Mouse (Mus musculus) central nervous system, embryonic 18 days (tissue): ENCODE data around the gene Hbb-bt. TPM values are rescaled to one million over a fixed set of nuclear protein-coding genes. Genes with fewer than 3 reads are reported as not detected.

Experiments
- polyA plus RNA-seq: library from polyadenylated mRNA; depleted of rRNA; stranded (reverse); fragments of >200 nt; gene quantifications from 2 replicates; pipeline ENCODE4 v1.2.3, GENCODE M21; 2012; rRNA removed

Gene Hbb-bt
- 211 and 248 TPM in 2 replicates for polyA plus RNA-seq

GRCm38 (mm10) chr7:103813766-103814165 is at the start of gene Hbb-bt:
Gene Hbb-bt (minus strand): TSS chr7:103813996.

GRCm38 (mm10) chr7:103853090-103853489 is 39.3 kb upstream of the Hbb-bt start, which contains the start of gene Hbb-y:
Gene Hbb-y (minus strand): TSS chr7:103853216.

GRCm38 (mm10) chr7:103843034-103843433 is 29.2 kb upstream of the Hbb-bt start, which contains the start of gene Hbb-bh1:
Gene Hbb-bh1 (minus strand): TSS chr7:103843164.

GRCm38 (mm10) chr7:103840268-103840667 is 26.5 kb upstream of the Hbb-bt start, which contains the start of gene Hbb-bh2:
Gene Hbb-bh2 (minus strand): TSS chr7:103840520.

GRCm38 (mm10) chr7:103827808-103828207 is 14.0 kb upstream of the Hbb-bt start, which contains the start of gene Hbb-bs:
Gene Hbb-bs (minus strand): TSS chr7:103828096.

GRCm38 (mm10) chr7:103791721-103792120 is 22.1 kb downstream of the Hbb-bt start, which contains the start of gene Olfr67:
Gene Olfr67 (minus strand): TSS chr7:103791821.

GRCm38 (mm10) chr7:103779598-103779997 is 34.2 kb downstream of the Hbb-bt start, which contains the start of gene Olfr68:
Gene Olfr68 (minus strand): TSS chr7:103779698.

GRCm38 (mm10) chr7:103771494-103771893 is 42.3 kb downstream of the Hbb-bt start, which contains the start of gene Olfr69:
Gene Olfr69 (minus strand): TSS chr7:103771594.

Other genes with a start within 250 kb of the Hbb-bt start
- gene Olfr616, start 244.9 kb downstream of the Hbb-bt start, polyA plus RNA-seq = not detected in 2 replicates
- gene Olfr617, start 240.9 kb downstream of the Hbb-bt start, polyA plus RNA-seq = not detected in 2 replicates
- gene Olfr618, start 223.9 kb downstream of the Hbb-bt start, polyA plus RNA-seq = not detected in 2 replicates
- not detected in 2 replicates for gene Olfr619, start 213.4 kb downstream of the Hbb-bt start, polyA plus RNA-seq
- gene Olfr620, start 201.5 kb downstream of the Hbb-bt start, polyA plus RNA-seq = not detected in 2 replicates
- not detected in 2 replicates for gene Olfr622, start 171.3 kb downstream of the Hbb-bt start, polyA plus RNA-seq
- not detected in 2 replicates for gene Olfr623, start 150.3 kb downstream of the Hbb-bt start, polyA plus RNA-seq
- not detected in 2 replicates for gene Olfr624, start 142.8 kb downstream of the Hbb-bt start, polyA plus RNA-seq
- not detected in 2 replicates for gene Olfr625-ps1, start 131.3 kb downstream of the Hbb-bt start, polyA plus RNA-seq
- not detected in 2 replicates for gene Olfr243, start 99.3 kb downstream of the Hbb-bt start, polyA plus RNA-seq
- gene Olfr628, start 83.6 kb downstream of the Hbb-bt start, polyA plus RNA-seq = not detected in 2 replicates
- gene Olfr629, start 69.1 kb downstream of the Hbb-bt start, polyA plus RNA-seq = not detected in 2 replicates
- gene Olfr630, start 56.7 kb downstream of the Hbb-bt start, polyA plus RNA-seq = not detected in 2 replicates
- gene Olfr69, start 42.4 kb downstream of the Hbb-bt start, polyA plus RNA-seq = not detected in 2 replicates
- gene Olfr68, start 34.3 kb downstream of the Hbb-bt start, polyA plus RNA-seq = not detected in 2 replicates
- gene Olfr67, start 22.2 kb downstream of the Hbb-bt start, polyA plus RNA-seq = not detected in 2 replicates
- 1,468 and 1,656 TPM in 2 replicates for gene Hbb-bs, start 14.1 kb upstream of the Hbb-bt start, polyA plus RNA-seq
- gene Hbb-bh2, start 26.5 kb upstream of the Hbb-bt start, polyA plus RNA-seq = not detected in 2 replicates
- gene Hbb-bh1, start 29.2 kb upstream of the Hbb-bt start, polyA plus RNA-seq = not detected in 2 replicates
- gene Hbb-y, start 39.2 kb upstream of the Hbb-bt start, polyA plus RNA-seq = 1.0 and 1.8 TPM in 2 replicates
- gene Olfr66, start 72.3 kb upstream of the Hbb-bt start, polyA plus RNA-seq = not detected in 2 replicates
- not detected in 2 replicates for gene Olfr64, start 80.5 kb upstream of the Hbb-bt start, polyA plus RNA-seq
- gene Olfr65, start 89.5 kb upstream of the Hbb-bt start, polyA plus RNA-seq = not detected in 2 replicates
- not detected in 2 replicates for gene Olfr631, start 114.8 kb upstream of the Hbb-bt start, polyA plus RNA-seq
- gene Olfr632, start 120.4 kb upstream of the Hbb-bt start, polyA plus RNA-seq = 0.03 TPM in 1 of 2 replicates, not detected in the other
- not detected in 2 replicates for gene Olfr633, start 130.4 kb upstream of the Hbb-bt start, polyA plus RNA-seq
- gene Olfr635, start 157.2 kb upstream of the Hbb-bt start, polyA plus RNA-seq = not detected in 2 replicates
- not detected in 2 replicates for gene Olfr638, start 184.8 kb upstream of the Hbb-bt start, polyA plus RNA-seq
- 0.01 TPM in 1 of 2 replicates, not detected in the other for gene Olfr639, start 203.3 kb upstream of the Hbb-bt start, polyA plus RNA-seq
- gene Olfr640, start 211.6 kb upstream of the Hbb-bt start, polyA plus RNA-seq = not detected in 2 replicates
- gene Olfr641, start 221.4 kb upstream of the Hbb-bt start, polyA plus RNA-seq = not detected in 2 replicates
- not detected in 2 replicates for gene Olfr642, start 238.7 kb upstream of the Hbb-bt start, polyA plus RNA-seq
- not detected in 2 replicates for gene 4930516K23Rik, start 247.4 kb upstream of the Hbb-bt start, polyA plus RNA-seq